Mouse (Mus musculus) E14TG2a.4 (cell line): ENCODE measurements around the gene Pign.

Experiments used
- H3K27me3 ChIP-seq: 2 replicates; pipeline ENCODE4 v1.6.1; 2014; ENCODE audit warnings: low read length, control low read depth; ENCODE audit not compliant: insufficient read depth
- H3K36me3 ChIP-seq: 2 replicates; pipeline ENCODE4 v1.6.1; 2014; ENCODE audit warnings: low read length, control low read depth; ENCODE audit not compliant: insufficient read depth
- H3K4me1 ChIP-seq: replicated peaks from 2 replicates; pipeline ENCODE4 v1.6.1; 2014; ENCODE audit warnings: low read depth, low read length, control low read depth
- H3K4me3 ChIP-seq: replicated peaks from 2 replicates; pipeline ENCODE4 v1.5.1; 2014; ENCODE audit warnings: mild to moderate bottlenecking, low read length
- H3K9me3 ChIP-seq: 2 replicates; pipeline ENCODE4 v1.6.1; 2014; ENCODE audit warnings: low read length, control low read depth
- CTCF ChIP-seq: conservative IDR thresholded peaks from 2 replicates; pipeline ENCODE4 v1.5.1; 2014; ENCODE audit warnings: low read length
- NANOG ChIP-seq: IDR thresholded peaks from 2 replicates; pipeline ENCODE4 v1.6.1; 2014; ENCODE audit warnings: borderline replicate concordance, low read length, mixed read lengths
- POU5F1 ChIP-seq: IDR thresholded peaks from 2 replicates; pipeline ENCODE4 v1.6.1; 2014; ENCODE audit warnings: low read length, borderline replicate concordance

Gene Pign

GRCm38 (mm10) chr1:105663171-105663961 lies at the start of gene Pign, which contains the start of gene Relch:
Pign (minus strand) TSS chr1:105663677.
Relch (plus strand) TSS chr1:105663861.
- TF ChIP-seq CTCF (no peak), POU5F1 (no peak), NANOG (no peak)
- Histone ChIP-seq H3K36me3 (peaks cover 11% of the 10 kb centered on the region), H3K9me3 (no peaks in the 10 kb centered on the region)

GRCm38 (mm10) chr1:105712822-105713221 lies 49.3 kb upstream of the Pign start:
- H3K9me3 ChIP-seq = no peaks in the 10 kb centered on the region
- peaks cover 14% of the 10 kb centered on the region for H3K4me1 ChIP-seq
- H3K27me3 ChIP-seq = no peaks in the 10 kb centered on the region
- TF ChIP-seq POU5F1 (no peak), CTCF (no peak), NANOG (no peak; the same call in 1 of the 2 replicates)
- H3K36me3 ChIP-seq = peaks cover 46% of the 10 kb centered on the region
- H3K4me3 ChIP-seq = no peak overlapping the region

More at GRCm38 (mm10) chr1:105663171-105663961, at the start of gene Pign, which contains the start of gene Relch:
- H3K4me1 ChIP-seq = peaks cover 29% of the 10 kb centered on the region
- H3K27me3 ChIP-seq = no peaks in the 10 kb centered on the region
- peak within 1 kb of the TSS; percentile 100 for H3K4me3 ChIP-seq

- H3K27me3 ChIP-seq = no peaks in the 10 kb centered on the region
- H3K9me3 ChIP-seq = no peaks in the 10 kb centered on the region
- peaks cover 42% of the 10 kb centered on the region for H3K36me3 ChIP-seq
- H3K4me1 ChIP-seq = peaks cover 14% of the 10 kb centered on the region
- no peak overlapping the region for H3K4me3 ChIP-seq
- TF ChIP-seq POU5F1 = no peak
- peak; percentile 48 for TF ChIP-seq CTCF
Measured at GRCm38 (mm10) chr1:105711227-105711626, 47.8 kb upstream of the Pign start.

GRCm38 (mm10) chr1:105709415-105709814 lies 45.9 kb upstream of the Pign start:
- H3K4me1 ChIP-seq = peaks cover 14% of the 10 kb centered on the region
- no peak for TF ChIP-seq NANOG
- TF ChIP-seq POU5F1 = no peak
- TF ChIP-seq CTCF = no peak

GRCm38 (mm10) chr1:105700984-105701530 lies 37.6 kb upstream of the Pign start:
- H3K27me3 ChIP-seq = no peaks in the 10 kb centered on the region
- no peaks in the 10 kb centered on the region for H3K9me3 ChIP-seq
- no peak overlapping the region for H3K4me3 ChIP-seq
- H3K36me3 ChIP-seq = peaks cover 14% of the 10 kb centered on the region
- no peaks in the 10 kb centered on the region for H3K4me1 ChIP-seq
- TF ChIP-seq CTCF (no peak), NANOG (no peak), POU5F1 (no peak)

More at GRCm38 (mm10) chr1:105709415-105709814, 45.9 kb upstream of the Pign start:
- peaks cover 34% of the 10 kb centered on the region for H3K36me3 ChIP-seq
- no peaks in the 10 kb centered on the region for H3K27me3 ChIP-seq
- no peaks in the 10 kb centered on the region for H3K9me3 ChIP-seq
- H3K4me3 ChIP-seq = no peak overlapping the region

GRCm38 (mm10) chr1:105695581-105695980 lies 32.1 kb upstream of the Pign start:
- Histone ChIP-seq H3K36me3 (peaks cover 18% of the 10 kb centered on the region), H3K27me3 (no peaks in the 10 kb centered on the region), H3K9me3 (no peaks in the 10 kb centered on the region), H3K4me3 (no peak overlapping the region), H3K4me1 (no peaks in the 10 kb centered on the region)
- TF ChIP-seq POU5F1 = no peak
- no peak for TF ChIP-seq NANOG
- TF ChIP-seq CTCF = no peak

GRCm38 (mm10) chr1:105685501-105685900 lies 22.0 kb upstream of the Pign start:
- Histone ChIP-seq H3K4me3 (no peak overlapping the region), H3K36me3 (peaks cover 12% of the 10 kb centered on the region), H3K27me3 (no peaks in the 10 kb centered on the region), H3K9me3 (no peaks in the 10 kb centered on the region), H3K4me1 (no peaks in the 10 kb centered on the region)
- no peak for TF ChIP-seq NANOG

- Histone ChIP-seq H3K4me3 (no peak overlapping the region), H3K9me3 (no peaks in the 10 kb centered on the region), H3K4me1 (no peaks in the 10 kb centered on the region), H3K27me3 (no peaks in the 10 kb centered on the region), H3K36me3 (peaks cover 28% of the 10 kb centered on the region)
- TF ChIP-seq NANOG (no peak), CTCF (peak; percentile 39)
Measured at GRCm38 (mm10) chr1:105680587-105680986, 17.1 kb upstream of the Pign start.

GRCm38 (mm10) chr1:105674763-105675162 lies 11.3 kb upstream of the Pign start:
- peaks cover 3% of the 10 kb centered on the region; the same call in 1 of the 2 replicates for H3K4me1 ChIP-seq
- no peaks in the 10 kb centered on the region for H3K9me3 ChIP-seq
- H3K36me3 ChIP-seq = peaks cover 18% of the 10 kb centered on the region
- H3K4me3 ChIP-seq = no peak overlapping the region
- no peaks in the 10 kb centered on the region for H3K27me3 ChIP-seq
- no peak for TF ChIP-seq NANOG
- no peak for TF ChIP-seq POU5F1
- TF ChIP-seq CTCF = no peak
